Mouse (Mus musculus): Measurements from ENCODE around the gene Sez6l.

DNA sequence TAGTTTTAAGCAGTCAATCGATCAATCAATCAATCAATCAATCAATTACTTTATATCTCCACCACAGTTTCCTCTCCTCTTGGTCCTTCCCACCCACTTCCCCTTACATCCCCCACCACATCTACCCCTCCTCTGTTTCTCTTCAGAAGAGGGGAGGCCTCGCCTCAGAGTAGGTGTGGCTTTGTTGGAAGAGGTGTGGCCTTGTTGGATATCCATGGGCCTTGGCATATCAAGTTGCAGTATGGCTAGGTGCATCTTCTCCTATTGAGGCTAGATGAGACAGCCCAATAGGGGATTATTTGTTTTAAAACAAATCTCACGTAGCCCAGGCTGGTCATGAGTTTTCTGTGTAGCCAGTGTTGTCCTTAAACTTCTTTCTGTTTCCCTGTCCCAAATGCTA is 43.3 kb upstream of the Sez6l start:
- no peak for TF ChIP-seq CTCF (conservative IDR thresholded peaks at IDR 0.05 in 1 of 2, IDR thresholded peaks at IDR 0.05 in 1 of 2; ENCODE audit: low read depth in 2 of 2, low read length in 2 of 2)
- TF ChIP-seq TCF12 (IDR thresholded peaks at IDR 0.05; ENCODE audit: low read depth, low read length): no peak
- no peak for TF ChIP-seq EP300 (IDR thresholded peaks at IDR 0.05; ENCODE audit: low read length)
- TF ChIP-seq MXI1 (IDR thresholded peaks at IDR 0.05; ENCODE audit: low read depth, low read length): no peak
- no peak for TF ChIP-seq MAFK (IDR thresholded peaks at IDR 0.05; ENCODE audit: insufficient replicate concordance, low read length)
- TF ChIP-seq SMC3 (IDR thresholded peaks at IDR 0.05; ENCODE audit: low read depth, low read length): no peak
- no peak for TF ChIP-seq POLR2A (IDR thresholded peaks at IDR 0.05; ENCODE audit: low read depth, low read length)
- TF ChIP-seq USF1 (IDR thresholded peaks at IDR 0.05; ENCODE audit: low read depth, low read length): no peak
- TF ChIP-seq CHD2 (IDR thresholded peaks at IDR 0.05; ENCODE audit: low read length): no peak
- no peak for TF ChIP-seq MAX (IDR thresholded peaks at IDR 0.05; ENCODE audit: low read length)
- no peak for TF ChIP-seq ZMIZ1 (IDR thresholded peaks at IDR 0.05; ENCODE audit: low read depth, low read length)
- no peak for TF ChIP-seq PAX5 (IDR thresholded peaks at IDR 0.05; ENCODE audit: low read length)
- no peak for TF ChIP-seq RCOR1 (conservative IDR thresholded peaks at IDR 0.05; ENCODE audit: low read depth, low read length)
- no peak for TF ChIP-seq MEF2A (IDR thresholded peaks at IDR 0.05; ENCODE audit: borderline replicate concordance, low read depth, low read length)
